Mouse (Mus musculus) embryo, embryonic 10 days (tissue): ENCODE measurements at regions not wholly inside any gene's neighbourhood (a gene's known extent, or its start where the extent isn't known, plus 50 kb on each side); places are given as distances from the start of the nearest gene placed in this dataset.
A peak's percentile ranks its signal among the peaks of the same experiment; 100 is the strongest.

Source experiments
- DNase-seq: peaks from one replicate; pipeline ENCODE4 v3.0.0-alpha.2; 2015; ENCODE audit warnings: low spot score

- DNase-seq = no peak
Measured at GRCm38 (mm10) chr1:81933064-81933463, 299.8 kb upstream of the Gm9747 start.

DNA sequence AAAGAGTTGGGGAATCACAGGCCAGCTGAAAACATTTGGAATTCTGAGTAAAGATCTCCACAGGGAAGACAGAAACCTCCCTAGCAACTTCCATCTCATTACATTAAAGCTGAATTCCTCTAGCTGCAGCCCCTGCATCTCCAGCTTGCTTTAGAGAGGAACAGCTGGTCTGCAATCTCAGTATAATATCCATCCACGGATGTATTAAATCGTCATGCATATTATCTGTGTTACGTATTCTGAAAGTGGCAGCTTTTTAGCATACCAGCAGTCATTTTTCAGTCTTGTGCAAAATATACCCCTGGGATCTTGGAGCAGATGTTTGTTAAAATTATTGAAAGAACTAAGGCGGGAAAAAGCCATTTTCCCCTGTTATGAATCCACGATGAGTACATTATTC is 287.7 kb upstream of the Gm9747 start:
- no peak for DNase-seq

GRCm38 (mm10) chr1:81950140-81950550 is 282.8 kb upstream of the Gm9747 start:
- peak; percentile 24 for DNase-seq

- no peak for DNase-seq
Measured at GRCm38 (mm10) chr1:81950853-81951252, 282.1 kb upstream of the Gm9747 start.

DNA sequence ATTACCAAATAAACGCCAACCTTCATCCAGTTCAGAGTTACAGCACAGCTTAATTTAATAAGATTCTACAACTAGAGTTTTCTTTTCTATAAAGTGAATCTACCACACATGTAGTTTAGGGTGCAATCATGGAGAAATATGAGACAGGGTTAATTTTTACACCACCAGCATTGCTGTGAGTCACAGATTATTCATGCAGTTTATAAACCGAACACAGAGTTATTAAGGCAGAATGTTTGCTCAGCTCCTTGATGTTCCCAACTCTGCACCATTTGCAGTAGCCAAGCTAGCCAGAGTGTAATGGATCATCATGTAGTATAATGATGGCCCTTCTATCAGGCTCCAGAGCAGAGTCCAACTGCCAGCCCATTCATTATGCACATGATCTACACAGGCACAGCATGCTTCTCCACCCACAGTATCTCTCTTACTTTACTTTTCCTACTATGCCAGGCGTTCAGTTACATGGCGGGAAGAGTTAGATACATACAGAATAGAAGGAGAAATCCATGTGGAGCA is 281.4 kb upstream of the Gm9747 start:
- DNase-seq = no peak

DNA sequence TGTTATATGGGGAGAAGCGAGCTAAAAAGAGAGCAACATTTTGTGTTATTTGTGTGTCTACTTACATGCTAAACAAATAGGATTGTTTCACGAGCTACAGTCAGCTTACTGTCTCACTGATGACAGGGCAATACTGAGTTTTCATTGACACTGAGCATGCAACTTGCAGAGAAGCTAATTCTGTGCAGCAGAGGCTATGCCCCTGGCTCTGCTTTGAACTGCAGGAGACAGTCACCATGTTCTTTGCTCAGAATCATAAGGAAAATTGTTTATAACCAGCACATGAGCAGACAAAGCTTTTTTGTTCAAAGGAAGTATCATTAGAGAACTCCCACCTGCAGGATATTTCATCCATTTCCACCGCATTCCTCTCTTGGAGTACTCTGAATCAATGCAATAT is 280.8 kb upstream of the Gm9747 start:
- DNase-seq = no peak

- no peak for DNase-seq
Measured at GRCm38 (mm10) chr1:81954507-81954906, 278.4 kb upstream of the Gm9747 start.

DNA sequence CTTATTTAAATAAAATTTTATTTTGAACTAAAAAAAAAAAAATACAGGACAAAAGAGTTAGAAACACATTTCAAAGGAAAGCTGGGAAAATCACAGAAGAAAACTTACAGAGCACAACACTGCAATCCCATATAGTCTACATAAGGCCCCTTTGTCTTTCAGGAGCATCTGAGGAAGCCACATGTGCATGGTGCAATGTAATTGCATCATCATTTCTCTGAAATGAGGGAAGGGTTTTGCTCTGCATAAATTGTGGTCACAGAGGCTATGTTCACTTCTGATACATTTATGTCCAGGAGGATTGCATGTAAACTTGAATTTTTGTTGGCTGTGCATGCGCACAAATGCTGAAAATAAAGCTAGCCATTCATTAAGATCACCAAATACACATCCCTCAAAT is 265.9 kb upstream of the Gm9747 start:
- no peak for DNase-seq

DNA sequence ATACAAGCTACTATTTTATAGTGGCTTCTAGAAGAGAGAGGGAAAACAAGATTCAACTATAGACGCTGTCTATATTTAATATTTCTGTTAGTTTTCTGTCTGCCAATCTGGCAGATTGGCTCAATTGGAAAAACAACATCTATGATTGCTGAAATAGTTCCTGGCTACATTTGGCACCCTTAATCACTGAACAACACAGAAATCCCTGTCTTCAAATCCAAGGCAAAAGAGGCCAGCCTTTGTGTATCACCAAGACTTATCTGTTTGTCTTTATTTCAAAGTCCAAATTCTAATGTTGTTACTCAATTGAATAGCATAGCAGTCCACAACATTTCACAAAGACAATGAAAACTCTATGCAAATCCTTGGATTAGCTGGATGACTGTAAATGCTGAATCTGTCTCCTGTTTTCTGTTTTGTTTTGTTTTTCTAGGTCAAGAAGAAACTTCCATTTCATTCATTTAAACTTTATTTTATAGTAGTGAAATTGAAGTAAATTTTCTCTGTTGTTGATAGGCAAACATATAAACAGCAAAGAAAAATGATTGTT is 265.1 kb upstream of the Gm9747 start:
- DNase-seq = no peak

GRCm38 (mm10) chr1:81972575-81972974 is 260.3 kb upstream of the Gm9747 start:
- DNase-seq = no peak

DNA sequence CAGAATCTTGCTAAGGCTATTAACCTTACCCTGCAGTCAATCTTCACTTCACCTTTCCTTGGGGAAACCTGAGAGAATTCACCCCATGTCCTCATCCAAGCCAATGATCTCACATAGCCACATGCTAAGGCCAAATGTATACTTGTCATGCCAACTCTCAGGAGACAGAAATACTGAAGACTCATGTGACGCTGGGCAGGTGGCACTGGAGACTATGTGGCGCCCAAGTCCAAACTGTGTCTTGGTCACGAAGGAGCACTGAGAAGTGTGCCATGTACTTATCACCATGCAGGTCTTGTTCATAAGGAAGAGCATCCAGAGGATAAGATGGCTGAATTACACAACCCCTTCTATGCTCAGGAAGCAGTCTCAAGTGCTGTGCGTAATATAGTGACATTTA is 259.4 kb upstream of the Gm9747 start:
- DNase-seq = no peak

DNA sequence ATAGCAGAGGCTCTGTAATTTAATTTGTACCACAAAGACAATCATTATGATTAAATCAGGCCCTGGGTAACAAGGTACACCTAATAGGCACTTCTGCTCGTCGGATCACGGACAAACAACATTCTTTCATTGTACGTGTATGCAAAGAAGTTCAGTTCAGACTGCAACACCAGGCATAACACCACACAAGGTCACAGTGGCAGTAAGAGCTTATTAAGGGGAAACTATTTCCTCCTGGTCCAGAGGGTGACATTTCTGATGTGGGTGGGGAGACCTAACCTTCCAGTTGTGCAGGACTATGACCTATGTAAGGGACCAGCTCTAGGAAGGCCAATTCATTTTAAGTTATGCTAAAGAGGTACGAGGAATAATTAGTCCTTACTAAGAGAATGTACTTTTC is 225.0 kb upstream of the Gm9747 start:
- no peak for DNase-seq

DNA sequence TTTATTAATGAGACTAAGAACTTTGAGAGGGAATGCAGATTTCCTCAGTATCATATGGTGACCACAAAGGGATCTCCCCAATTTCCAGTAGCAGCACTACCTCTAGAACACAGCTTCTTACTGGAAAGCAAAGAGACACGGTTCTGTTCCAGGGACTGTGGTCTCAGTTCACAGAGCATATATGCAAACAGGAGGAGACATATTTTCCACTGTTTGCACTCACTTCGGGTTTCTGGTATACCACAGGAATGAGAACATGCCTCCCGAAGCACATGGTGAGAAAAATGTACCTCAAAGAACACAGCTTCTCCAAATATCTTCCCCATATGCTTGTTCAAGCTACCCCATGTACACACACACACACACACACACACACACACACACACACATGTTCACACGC is 224.1 kb upstream of the Gm9747 start:
- DNase-seq = no peak

DNA sequence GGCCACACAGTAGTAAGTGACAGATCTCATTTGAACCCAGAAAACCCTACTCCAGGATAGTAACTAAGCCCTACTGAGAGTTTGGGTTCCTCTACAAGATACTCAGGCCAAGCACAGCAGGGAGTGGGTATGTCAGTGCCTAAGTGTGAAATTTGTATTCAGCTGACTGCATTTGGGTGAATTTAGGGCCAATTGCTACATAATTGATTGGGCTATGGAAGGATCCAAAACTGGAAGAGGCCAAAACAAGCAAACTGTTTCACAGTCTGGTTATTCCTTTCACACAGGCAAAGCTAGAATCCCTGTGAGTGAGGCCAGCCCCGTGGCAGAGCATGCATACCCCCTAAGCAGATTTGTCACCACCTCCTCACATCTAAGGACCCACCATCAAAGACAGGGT is 221.9 kb upstream of the Gm9747 start:
- DNase-seq = no peak

- DNase-seq = no peak
Measured at GRCm38 (mm10) chr1:82015341-82015740, 217.6 kb upstream of the Gm9747 start.

GRCm38 (mm10) chr1:82018701-82019404 is 214.1 kb upstream of the Gm9747 start:
- no peak for DNase-seq

DNA sequence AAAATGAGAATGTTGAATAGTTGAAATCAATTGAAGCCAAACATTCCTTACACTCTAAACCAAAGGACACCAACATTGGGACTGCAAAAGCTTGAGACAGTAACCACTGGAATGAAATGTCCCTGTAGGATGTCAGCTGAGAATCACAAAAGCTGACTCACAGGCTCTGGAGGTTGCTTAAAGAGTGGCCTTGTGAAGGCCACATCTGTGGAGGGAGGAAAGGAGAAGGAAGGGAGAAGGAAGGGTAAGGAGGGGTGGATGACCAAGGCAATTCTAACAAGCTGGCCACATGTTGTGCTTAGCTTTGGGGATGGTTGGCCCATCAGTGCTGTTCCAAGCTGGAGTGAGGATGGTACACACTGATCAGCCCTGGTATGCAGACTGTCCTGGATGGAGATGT is 205.2 kb upstream of the Gm9747 start:
- no peak for DNase-seq

GRCm38 (mm10) chr1:82031130-82031529 is 201.8 kb upstream of the Gm9747 start:
- DNase-seq = no peak

DNA sequence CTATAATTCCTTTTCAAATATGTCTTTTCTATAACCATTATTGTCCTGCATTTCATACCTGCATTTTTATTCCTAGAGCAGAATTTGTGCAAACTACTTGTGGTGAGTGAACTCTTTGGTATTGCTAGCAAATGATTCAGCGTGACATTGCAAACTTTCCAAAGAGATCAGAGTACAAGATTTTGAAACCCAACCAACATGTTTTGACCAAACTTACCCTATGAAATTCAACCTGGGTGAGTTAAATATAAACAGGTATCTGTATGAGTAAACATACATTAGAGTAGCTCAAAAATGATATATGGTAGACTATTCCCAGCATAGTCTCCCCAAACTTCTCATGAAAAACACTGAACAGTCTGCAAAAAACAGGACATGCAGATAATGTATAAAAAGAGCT is 200.5 kb upstream of the Gm9747 start:
- DNase-seq = no peak

DNA sequence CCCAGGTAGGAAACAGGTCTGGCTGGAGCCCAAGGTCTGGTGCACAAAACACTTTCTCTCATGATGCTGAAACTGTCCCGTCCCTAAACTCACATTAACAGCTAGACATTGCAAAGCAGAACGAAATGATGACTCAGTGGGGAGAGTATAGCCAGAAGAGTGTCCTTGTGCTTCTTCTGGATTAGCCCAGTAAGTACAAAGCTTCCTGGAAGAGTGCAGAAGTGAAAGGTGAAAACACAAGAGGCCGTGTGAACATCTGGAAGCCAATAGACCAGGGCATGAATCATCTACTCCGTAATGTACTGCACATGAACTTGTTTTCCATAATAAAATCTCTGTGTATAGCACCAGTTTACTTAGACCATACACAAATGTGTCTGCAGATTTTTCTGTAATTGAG is 194.7 kb upstream of the Gm9747 start:
- no peak for DNase-seq

DNA sequence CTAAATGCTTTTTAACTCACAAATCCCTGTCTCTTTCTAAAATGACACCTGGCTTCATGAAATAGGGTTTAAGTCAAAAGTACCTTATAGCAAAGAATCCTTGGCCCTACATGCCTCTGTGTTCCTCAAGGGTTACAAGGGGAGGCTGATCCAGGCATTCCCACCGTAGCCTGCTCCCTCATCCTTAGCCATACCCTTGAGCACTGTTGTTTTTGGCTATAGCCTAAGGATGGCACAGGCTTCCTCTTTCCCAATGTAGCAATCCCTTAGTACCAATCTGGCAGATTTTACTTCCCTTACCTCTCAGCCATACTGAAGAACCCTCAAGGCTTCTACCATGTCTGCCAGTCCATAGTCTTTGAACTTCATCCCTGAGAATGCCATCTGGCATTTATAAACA is 194.2 kb upstream of the Gm9747 start:
- no peak for DNase-seq

DNA sequence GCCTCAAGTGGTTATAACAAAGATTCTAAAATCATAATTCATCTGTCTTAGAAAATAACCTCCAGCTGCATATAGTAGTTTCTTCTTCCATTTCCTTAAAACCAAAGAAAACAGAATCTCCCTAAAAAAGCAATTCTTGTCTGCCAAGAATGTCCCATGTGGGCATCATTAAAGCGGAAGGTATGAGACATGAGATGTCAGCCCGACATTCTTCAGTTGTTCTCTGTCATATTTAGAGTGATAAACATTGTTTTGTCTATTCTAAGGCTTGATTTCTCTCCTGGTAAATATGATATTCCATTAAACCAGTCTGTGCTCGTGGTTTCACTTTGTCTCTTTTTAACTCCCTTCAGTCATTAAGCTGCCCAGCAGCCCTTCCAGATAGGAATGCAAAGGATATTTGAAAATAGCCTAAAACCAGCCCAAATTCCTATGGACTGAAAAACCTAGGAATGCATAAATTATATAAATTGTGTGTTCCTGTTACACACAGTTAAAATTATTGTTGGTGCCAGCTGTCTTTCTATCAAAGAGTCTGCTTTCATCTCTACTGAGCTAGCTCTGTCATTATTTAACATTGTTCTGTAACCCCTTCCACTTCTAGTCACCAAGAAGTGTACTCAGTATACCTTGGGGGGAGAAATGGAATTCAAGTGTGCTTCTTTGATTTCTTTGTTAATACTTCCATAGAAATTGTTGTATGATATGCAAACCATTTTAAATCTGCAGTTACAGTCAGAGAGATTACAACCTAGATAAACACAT is 191.4 kb upstream of the Gm9747 start:
- no peak for DNase-seq

DNA sequence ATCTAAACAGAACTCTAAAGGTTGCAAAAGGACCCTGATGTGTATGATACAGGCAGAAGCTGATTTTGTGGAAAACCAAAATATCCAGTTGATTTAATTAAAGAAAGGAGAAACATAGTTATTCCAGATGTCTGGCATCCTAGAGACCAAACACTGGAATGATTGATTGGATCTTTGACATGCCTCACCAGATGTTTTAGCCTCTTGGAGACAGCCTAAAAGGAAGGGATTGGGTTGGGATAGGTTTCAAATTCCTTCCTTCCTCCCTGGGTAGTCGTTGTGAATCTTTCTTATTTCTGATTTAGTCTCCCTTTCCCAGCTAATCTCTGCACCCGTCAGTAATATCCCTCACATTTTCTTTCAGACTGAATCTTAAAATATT is 190.9 kb upstream of the Gm9747 start:
- DNase-seq = peak; percentile 48
